Mouse (Mus musculus) MEL (cell line): ENCODE data around the gene Map7d3.

ENCODE experiments used
- GATA1 ChIP-seq: IDR thresholded peaks from 2 replicates; pipeline ENCODE4 v1.6.1; 2011; ENCODE audit warnings: low read depth, low read length, improper control_type of control experiment
- HCFC1 ChIP-seq: IDR thresholded peaks from 2 replicates; pipeline ENCODE4 v1.6.1; 2012; ENCODE audit warnings: low read depth, mild to moderate bottlenecking, inconsistent platforms, low read length, improper control_type of control experiment, moderate library complexity

- TF ChIP-seq HCFC1 (no peak), GATA1 (no peak)
Measured at GRCm38 (mm10) chrX:56841255-56841654, 19.1 kb upstream of the Map7d3 start.
